16 mouse cellular contexts compared by ENCODE assay signal in the genomic region with DNA sequence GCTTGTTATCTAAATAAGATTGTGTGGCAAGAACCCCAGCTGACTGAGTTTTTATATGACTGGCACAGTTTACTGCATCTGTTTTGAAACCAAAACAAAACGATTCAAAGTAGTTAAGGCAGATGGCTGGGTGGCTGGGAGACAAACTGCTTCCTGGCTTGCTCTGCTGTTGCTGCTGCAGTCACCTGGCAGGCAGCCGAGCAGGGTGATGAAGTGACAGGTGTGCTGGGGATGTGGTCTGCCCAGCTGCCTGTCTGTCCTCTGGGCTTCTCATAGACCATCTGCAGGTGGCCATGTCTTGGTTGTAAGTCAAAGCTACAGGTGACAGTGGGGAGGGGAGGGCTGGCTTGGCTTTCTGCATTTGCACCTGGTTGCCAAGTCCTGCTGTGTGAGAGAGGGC.
DNase-seq lines count a peak whose midpoint lies in the region; ATAC-seq and TF ChIP-seq lines count a peak whose summit lies in the region.
"Had no signal": no experiment of that assay in that cellular context is flagged by ENCODE, and none has a peak within 500 bp of the region (broad histone marks: within the 10 kb centered on the region; RNA-seq: fewer than 3 reads in every experiment).

No protein-coding gene starts in this region.

- TF ChIP-seq CTCF in midbrain, postnatal 0 days (IDR thresholded peaks at IDR 0.05), result no peak

- H3K4me2 ChIP-seq in forebrain, embryonic 13.5 days, result no peak overlapping the region
- H3K4me2 ChIP-seq in forebrain, embryonic 12.5 days, result no peak overlapping the region
- H3K4me2 ChIP-seq in midbrain, postnatal 0 days (ENCODE audit: low read depth, low read length, poor library complexity, severe bottlenecking), result no peak overlapping the region
- H3K4me2 ChIP-seq in midbrain, embryonic 13.5 days (replicated peaks), result no peak overlapping the region
- H3K4me2 ChIP-seq: liver, embryonic 12.5 days; neural tube, embryonic 13.5 days had no signal

- peak; percentile 42 for DNase-seq in midbrain, postnatal 0 days (ENCODE audit: low spot score)
- DNase-seq in layer of hippocampus, adult 9-10 months (ENCODE audit: low spot score), result peak; percentile 39
- peak; percentile 19 for DNase-seq in telencephalon, adult 2 months (ENCODE audit: low read depth, low spot score)
- DNase-seq in natural killer cell, adult 2 months (ENCODE audit: low spot score in 2 of 2), result no peak
- no peak for DNase-seq in heart, postnatal 4 days
- DNase-seq: adrenal gland, postnatal 25 days; B cell, adult 2 months; cerebellum, adult 9-11 months; heart, adult 2 months had no signal

- ATAC-seq in forebrain, embryonic 13.5 days, result peak; percentile 41
- ATAC-seq in forebrain, embryonic 12.5 days (ENCODE audit: low FRiP score), result no peak
- ATAC-seq in midbrain, postnatal 0 days (ENCODE audit: low FRiP score), result no peak
- ATAC-seq in midbrain, embryonic 13.5 days, result no peak
- ATAC-seq: intestine, postnatal 0 days; liver, embryonic 12.5 days had no signal

- no peak overlapping the region; the same call in 1 of the 2 replicates for H3K27ac ChIP-seq in forebrain, embryonic 13.5 days
- H3K27ac ChIP-seq in forebrain, embryonic 12.5 days, result no peak overlapping the region
- no peak overlapping the region for H3K27ac ChIP-seq in midbrain, postnatal 0 days (ENCODE audit: low read depth, low read length)
- H3K27ac ChIP-seq in midbrain, embryonic 13.5 days, result no peak overlapping the region
- H3K27ac ChIP-seq: heart, adult 2 months; liver, embryonic 12.5 days; neural tube, embryonic 13.5 days had no signal

- WGBS in forebrain, embryonic 13.5 days, result 71% methylated on average over 2 of the region's 2 CpGs
- 69% methylated on average over 2 of the region's 2 CpGs for WGBS in forebrain, embryonic 12.5 days
- 58% methylated on average over 2 of the region's 2 CpGs for WGBS in midbrain, postnatal 0 days
- WGBS in midbrain, embryonic 13.5 days, result 85% methylated on average over 2 of the region's 2 CpGs

- no peak overlapping the region for H3K4me3 ChIP-seq in forebrain, embryonic 13.5 days
- H3K4me3 ChIP-seq in forebrain, embryonic 12.5 days (replicated peaks), result no peak overlapping the region
- no peak overlapping the region for H3K4me3 ChIP-seq in midbrain, postnatal 0 days (ENCODE audit: low read depth, low read length)
- no peak overlapping the region for H3K4me3 ChIP-seq in midbrain, embryonic 13.5 days (replicated peaks)
- H3K4me3 ChIP-seq: erythroblast, embryonic 14.5 days; heart, adult 2 months; liver, embryonic 12.5 days; neural tube, embryonic 13.5 days had no signal

- H3K27me3 ChIP-seq in forebrain, embryonic 13.5 days, result no peaks in the 10 kb centered on the region
- no peaks in the 10 kb centered on the region for H3K27me3 ChIP-seq in forebrain, embryonic 12.5 days
- H3K27me3 ChIP-seq in midbrain, postnatal 0 days (ENCODE audit: insufficient read depth, low read length), result no peaks in the 10 kb centered on the region
- no peaks in the 10 kb centered on the region for H3K27me3 ChIP-seq in midbrain, embryonic 13.5 days
- H3K27me3 ChIP-seq: liver, embryonic 12.5 days; neural tube, embryonic 13.5 days had no signal

- H3K9ac ChIP-seq in forebrain, embryonic 13.5 days, result no peak overlapping the region
- H3K9ac ChIP-seq in forebrain, embryonic 12.5 days, result no peak overlapping the region
- H3K9ac ChIP-seq in midbrain, postnatal 0 days (replicated peaks; ENCODE audit: low read length, poor library complexity, severe bottlenecking), result no peak overlapping the region
- no peak overlapping the region for H3K9ac ChIP-seq in midbrain, embryonic 13.5 days (replicated peaks)
- H3K9ac ChIP-seq: liver, embryonic 12.5 days; neural tube, embryonic 13.5 days had no signal

- 0 out of 2 replicates have a peak, but pooled peaks cover under 1% of the 10 kb centered on the region for H3K9me3 ChIP-seq in forebrain, embryonic 13.5 days (replicated peaks)
- no peaks in the 10 kb centered on the region for H3K9me3 ChIP-seq in forebrain, embryonic 12.5 days
- no peaks in the 10 kb centered on the region for H3K9me3 ChIP-seq in midbrain, postnatal 0 days (ENCODE audit: low read length)
- H3K9me3 ChIP-seq in midbrain, embryonic 13.5 days, result no peaks in the 10 kb centered on the region
- H3K9me3 ChIP-seq: liver, embryonic 12.5 days; neural tube, embryonic 13.5 days had no signal

- no peaks in the 10 kb centered on the region for H3K36me3 ChIP-seq in forebrain, embryonic 13.5 days (ENCODE audit: poor library complexity, severe bottlenecking)
- no peaks in the 10 kb centered on the region for H3K36me3 ChIP-seq in forebrain, embryonic 12.5 days (replicated peaks)
- no peaks in the 10 kb centered on the region for H3K36me3 ChIP-seq in midbrain, postnatal 0 days (ENCODE audit: insufficient read depth, low read length)
- H3K36me3 ChIP-seq in midbrain, embryonic 13.5 days, result no peaks in the 10 kb centered on the region
- H3K36me3 ChIP-seq: liver, embryonic 12.5 days; neural tube, embryonic 13.5 days had no signal

- H3K4me1 ChIP-seq in forebrain, embryonic 13.5 days, result 0 out of 2 replicates have a peak, but pooled peaks cover 4% of the 10 kb centered on the region
- no peaks in the 10 kb centered on the region for H3K4me1 ChIP-seq in forebrain, embryonic 12.5 days
- no peaks in the 10 kb centered on the region for H3K4me1 ChIP-seq in midbrain, postnatal 0 days (ENCODE audit: insufficient read depth, low read length)
- H3K4me1 ChIP-seq in midbrain, embryonic 13.5 days (replicated peaks), result no peaks in the 10 kb centered on the region
- H3K4me1 ChIP-seq: liver, embryonic 12.5 days had no signal

Comparison
In these comparisons a context has a peak if more than half of its experiments do, and no peak if none do; other contexts are left out.
1. DNase-seq: peak in midbrain, postnatal 0 days (single experiment), layer of hippocampus, adult 9-10 months (single experiment) and telencephalon, adult 2 months (single experiment); none in natural killer cell, adult 2 months (0 of 2) and heart, postnatal 4 days (single experiment).